In the genomic region with DNA sequence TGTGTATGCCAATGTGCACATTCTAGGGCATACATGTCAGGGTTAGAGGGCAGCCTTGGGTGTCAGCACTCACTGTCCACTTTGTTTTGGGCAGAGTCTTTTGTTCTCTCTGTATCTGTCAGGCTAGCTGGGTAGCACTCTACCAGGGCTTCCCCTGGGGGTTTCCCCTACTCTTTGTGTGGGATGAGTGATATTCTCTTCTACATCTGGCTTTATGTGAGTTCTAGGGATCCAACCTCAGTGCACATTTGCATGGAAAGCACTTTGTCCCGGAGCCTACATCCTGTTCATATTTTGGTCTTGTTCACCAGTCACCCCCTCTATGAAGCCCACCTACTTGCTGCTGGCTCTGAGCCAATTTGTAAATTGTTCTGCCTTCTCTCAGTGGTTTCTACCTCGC, we compare ENCODE assay signal across 24 mouse cellular contexts. TPM values are rescaled to one million over a fixed set of nuclear protein-coding genes. Genes with fewer than 3 reads are reported as not detected.
DNase-seq lines count a peak whose midpoint lies in the region; ATAC-seq and TF ChIP-seq lines count a peak whose summit lies in the region.
"Had no signal": no experiment of that assay in that cellular context is flagged by ENCODE, and none has a peak within 500 bp of the region (broad histone marks: within the 10 kb centered on the region; RNA-seq: fewer than 3 reads in every experiment).

No protein-coding gene starts in this region.

- H3K9me3 ChIP-seq in heart, embryonic 12.5 days (replicated peaks): 0 out of 2 replicates have a peak, but pooled peaks cover 3% of the 10 kb centered on the region
- no peaks in the 10 kb centered on the region for H3K9me3 ChIP-seq in CH12.LX (replicated peaks; ENCODE audit: low read length)
- no peaks in the 10 kb centered on the region for H3K9me3 ChIP-seq in limb, embryonic 10.5 days (replicated peaks)
- H3K9me3 ChIP-seq: embryonic facial prominence, embryonic 15.5 days; neural tube, embryonic 15.5 days had no signal

- peak; percentile 87 for TF ChIP-seq EP300 in CH12.LX (IDR thresholded peaks at IDR 0.05; ENCODE audit: low read length)

- H3K36me3 ChIP-seq in heart, embryonic 12.5 days: no peaks in the 10 kb centered on the region
- H3K36me3 ChIP-seq in CH12.LX (replicated peaks in 1 of 2; ENCODE audit: control insufficient read depth in 1 of 2, insufficient read depth in 1 of 2, low read length in 1 of 2): no peaks in the 10 kb centered on the region
- H3K36me3 ChIP-seq in limb, embryonic 10.5 days: no peaks in the 10 kb centered on the region
- H3K36me3 ChIP-seq: embryonic facial prominence, embryonic 15.5 days; limb, embryonic 12.5 days; neural tube, embryonic 15.5 days had no signal

- DNase-seq in heart, postnatal 4 days: no peak
- DNase-seq in B cell, adult 2 months: peak; percentile 40 to 42
- peak; percentile 74 for DNase-seq in CH12.LX (ENCODE audit: extremely low read depth)
- peak; percentile 26 for DNase-seq in limb, embryonic 10.5 days (ENCODE audit: low spot score)
- no peak for DNase-seq in thymus, postnatal 36 days
- no peak for DNase-seq in right cerebral cortex, postnatal 10 days (ENCODE audit: low spot score in 2 of 2)
- DNase-seq: adrenal gland, postnatal 14 days; cerebellum, adult 11 months; cerebellum, postnatal 10 days; gastrocnemius, postnatal 10 days; kidney, postnatal 4 days; lung, postnatal 10 days; midbrain, embryonic 14.5 days; retina, postnatal 1 day; right cerebral cortex, postnatal 4 days had no signal

- no peaks in the 10 kb centered on the region for H3K79me2 ChIP-seq in CH12.LX (replicated peaks; ENCODE audit: control insufficient read depth, extremely low read depth, insufficient read depth, poor library complexity, severe bottlenecking)

- H3K4me2 ChIP-seq in heart, embryonic 12.5 days: no peak overlapping the region
- peak overlapping the region; percentile 63 for H3K4me2 ChIP-seq in CH12.LX (ENCODE audit: insufficient read depth, low read depth, poor library complexity, severe bottlenecking)
- H3K4me2 ChIP-seq: embryonic facial prominence, embryonic 15.5 days; heart, embryonic 11.5 days; hindbrain, embryonic 14.5 days; limb, embryonic 12.5 days; neural tube, embryonic 15.5 days had no signal

- H3K27ac ChIP-seq in heart, embryonic 12.5 days (ENCODE audit: poor library complexity, severe bottlenecking): peak overlapping the region; percentile 35; the same call in 1 of the 2 replicates
- H3K27ac ChIP-seq in CH12.LX (ENCODE audit: insufficient read depth, low read depth): no peak overlapping the region; the same call in 1 of the 2 replicates
- peak overlapping the region; percentile 78; the same call in 1 of the 2 replicates for H3K27ac ChIP-seq in limb, embryonic 10.5 days
- H3K27ac ChIP-seq: embryonic facial prominence, embryonic 15.5 days; hindbrain, embryonic 14.5 days; liver, embryonic 14.5 days; neural tube, embryonic 15.5 days had no signal

- no peak for TF ChIP-seq RAD21 in CH12.LX (IDR thresholded peaks at IDR 0.05; ENCODE audit: low read depth, low read length)

- ATAC-seq in heart, embryonic 12.5 days (ENCODE audit: insufficient number of reproducible peaks, low FRiP score): no peak
- ATAC-seq: intestine, embryonic 16.5 days had no signal

- H3K27me3 ChIP-seq in heart, embryonic 12.5 days (replicated peaks): no peaks in the 10 kb centered on the region
- no peaks in the 10 kb centered on the region for H3K27me3 ChIP-seq in CH12.LX (replicated peaks)
- H3K27me3 ChIP-seq in limb, embryonic 10.5 days (ENCODE audit: low read depth, poor library complexity, severe bottlenecking): no peaks in the 10 kb centered on the region
- H3K27me3 ChIP-seq: embryonic facial prominence, embryonic 15.5 days; limb, embryonic 12.5 days; neural tube, embryonic 15.5 days had no signal

- H3K4me3 ChIP-seq in heart, embryonic 12.5 days: no peak overlapping the region
- no peak overlapping the region for H3K4me3 ChIP-seq in CH12.LX (replicated peaks in 1 of 3; ENCODE audit: low read depth in 2 of 3, low read length in 2 of 3, poor library complexity in 1 of 3)
- H3K4me3 ChIP-seq in limb, embryonic 10.5 days: no peak overlapping the region
- H3K4me3 ChIP-seq: embryonic facial prominence, embryonic 15.5 days; limb, embryonic 12.5 days; myocyte; neural tube, embryonic 15.5 days had no signal

- H3K9ac ChIP-seq in heart, embryonic 12.5 days: no peak overlapping the region
- no peak overlapping the region for H3K9ac ChIP-seq in CH12.LX (ENCODE audit: insufficient read depth, low read depth)
- H3K9ac ChIP-seq: embryonic facial prominence, embryonic 15.5 days; hindbrain, embryonic 14.5 days; limb, embryonic 12.5 days; liver, embryonic 14.5 days; neural tube, embryonic 15.5 days had no signal

- dilution Hi-C loops in CH12.LX (cut with MboI; ENCODE audit: extremely low pct_ligation_motif_present, extremely low pct_unique_long_range_greater_than_20kb, low sequenced_read_pairs): no loop called here

- 54% methylated on average over 2 of the region's 2 CpGs for WGBS in heart, embryonic 12.5 days
- WGBS in limb, embryonic 10.5 days: 80% methylated on average over 2 of the region's 2 CpGs

- TF ChIP-seq CTCF in CH12.LX (conservative IDR thresholded peaks at IDR 0.05 in 1 of 2, IDR thresholded peaks at IDR 0.05 in 1 of 2; ENCODE audit: low read depth in 2 of 2, low read length in 2 of 2): no peak

- TF ChIP-seq POLR2A in CH12.LX (IDR thresholded peaks at IDR 0.05; ENCODE audit: low read depth, low read length): no peak

- H3K4me1 ChIP-seq in heart, embryonic 12.5 days (replicated peaks): peaks cover 46% of the 10 kb centered on the region
- peaks cover 27 to 72% of the 10 kb centered on the region in 2 experiments for H3K4me1 ChIP-seq in CH12.LX (ENCODE audit: control insufficient read depth in 1 of 2, insufficient read depth in 2 of 2)
- peaks cover 51% of the 10 kb centered on the region for H3K4me1 ChIP-seq in limb, embryonic 10.5 days

- in situ Hi-C loops in CH12.LX (cut with MboI; ENCODE audit: low pct_ligation_motif_present, low pct_unique_long_range_greater_than_20kb, low sequenced_read_pairs): no loop called here

TF ChIP-seq in CH12.LX, 34 proteins besides CTCF, POLR2A, EP300 and RAD21 (continues in another document):
- TF ChIP-seq MYC (IDR thresholded peaks at IDR 0.05; ENCODE audit: low read depth, low read length) (no peak), MXI1 (IDR thresholded peaks at IDR 0.05; ENCODE audit: low read depth, low read length) (0 out of 2 replicates have a peak, but pooled peaks have one; percentile 25), USF2 (conservative IDR thresholded peaks at IDR 0.05; ENCODE audit: low read depth, low read length) (no peak), SIN3A (IDR thresholded peaks at IDR 0.05; ENCODE audit: low read length) (peak; percentile 55), CHD1 (IDR thresholded peaks at IDR 0.05; ENCODE audit: low read depth, low read length) (no peak), ZNF384 (IDR thresholded peaks at IDR 0.05; ENCODE audit: low read depth, low read length) (no peak), UBTF (IDR thresholded peaks at IDR 0.05; ENCODE audit: low read depth, low read length) (no peak), ZKSCAN1 (IDR thresholded peaks at IDR 0.05; ENCODE audit: borderline replicate concordance, low read depth, low read length) (no peak), TBP (conservative IDR thresholded peaks at IDR 0.05; ENCODE audit: low read depth, low read length) (no peak), ZC3H11A (IDR thresholded peaks at IDR 0.05; ENCODE audit: low read depth, low read length) (no peak), ELF1 (IDR thresholded peaks at IDR 0.05; ENCODE audit: low read depth, low read length) (0 out of 2 replicates have a peak, but pooled peaks have one; percentile 14), GABPA (IDR thresholded peaks at IDR 0.05; ENCODE audit: insufficient replicate concordance, low read depth, low read length) (no peak), E2F4 (IDR thresholded peaks at IDR 0.05; ENCODE audit: insufficient replicate concordance, low read depth, low read length) (no peak), MAX (IDR thresholded peaks at IDR 0.05; ENCODE audit: low read length) (no peak), BHLHE40 (IDR thresholded peaks at IDR 0.05; ENCODE audit: low read depth, low read length) (peak; percentile 48; the same call in 1 of the 2 replicates), USF1 (IDR thresholded peaks at IDR 0.05; ENCODE audit: low read depth, low read length) (no peak), MEF2A (IDR thresholded peaks at IDR 0.05; ENCODE audit: borderline replicate concordance, low read depth, low read length) (peak; percentile 57; the same call in 1 of the 2 replicates), RCOR1 (conservative IDR thresholded peaks at IDR 0.05; ENCODE audit: low read depth, low read length) (0 out of 2 replicates have a peak, but pooled peaks have one; percentile 50), MAFK (IDR thresholded peaks at IDR 0.05; ENCODE audit: insufficient replicate concordance, low read length) (no peak), JUND (conservative IDR thresholded peaks at IDR 0.05; ENCODE audit: low read depth, low read length) (no peak; the same call in 1 of the 2 replicates), KAT2A (IDR thresholded peaks at IDR 0.05; ENCODE audit: insufficient replicate concordance, low read length) (no peak), POLR2AphosphoS2 (IDR thresholded peaks at IDR 0.05; ENCODE audit: low read depth, low read length) (no peak), JUN (IDR thresholded peaks at IDR 0.05; ENCODE audit: insufficient read depth, low read depth, low read length) (no peak; the same call in 1 of the 2 replicates), ZMIZ1 (IDR thresholded peaks at IDR 0.05; ENCODE audit: low read depth, low read length) (no peak), NRF1 (IDR thresholded peaks at IDR 0.05; ENCODE audit: low read depth, low read length) (no peak), TCF12 (IDR thresholded peaks at IDR 0.05; ENCODE audit: low read depth, low read length) (peak; percentile 59; the same call in 1 of the 2 replicates), NELFE (IDR thresholded peaks at IDR 0.05; ENCODE audit: low read depth, low read length) (no peak), HCFC1 (IDR thresholded peaks at IDR 0.05; ENCODE audit: low read depth, low read length) (0 out of 2 replicates have a peak, but pooled peaks have one; percentile 31), IRF4 (IDR thresholded peaks at IDR 0.05; ENCODE audit: low read depth, low read length) (peak; percentile 62; the same call in 1 of the 2 replicates), PAX5 (IDR thresholded peaks at IDR 0.05; ENCODE audit: low read length) (no peak)

RNA-seq across cellular contexts. Expression of gene Cdc7, which starts 49.3 kb away (rescaled TPM):
- 29.8 and 30.8 TPM in 2 replicates for polyA plus RNA-seq in heart, embryonic 12.5 days (2016; fragmentation: Nextera tagmentation; extraction: Ambion mirVana)
- 1 to 10 TPM; 6.8 to 8.0 TPM for total RNA-seq in heart, postnatal 4 days (2021)
- total RNA-seq in CH12.LX (2012; rRNA removed) (25.4 and 25.7 TPM in 2 replicates), CH12.LX (2014; rRNA removed) (42.6 and 46.5 TPM in 2 replicates)
- polyA plus RNA-seq in CH12.LX (2012; ENCODE audit: insufficient read length, low read depth): 27.4 and 27.8 TPM in 2 replicates
- 58.5 and 67.8 TPM in 2 replicates for polyA plus RNA-seq in limb, embryonic 10.5 days (2016; fragmentation: Nextera tagmentation; extraction: Ambion mirVana)

Comparison
In these comparisons a context has a peak if more than half of its experiments do, and no peak if none do; other contexts are left out.
1. DNase-seq: peak in B cell, adult 2 months (2 of 2), CH12.LX (single experiment) and limb, embryonic 10.5 days (single experiment); none in heart, postnatal 4 days (single experiment), thymus, postnatal 36 days (0 of 2) and right cerebral cortex, postnatal 10 days (0 of 2).